Mouse (Mus musculus): ENCODE results near the gene Tpp1. TPM values are rescaled to one million over a fixed set of nuclear protein-coding genes. Genes with fewer than 3 reads are reported as not detected.

Tpp1 gene
- polyA plus RNA-seq (2017; shearing (Covaris generic)), result 100 to 1,000 TPM in 1 of 2 experiments, 10 to 100 TPM in 1; 86.2 to 106 TPM

GRCm38 (mm10) chr7:105751491-105752433, at the start of gene Tpp1:
Tpp1 (minus strand) TSS chr7:105752235.
- ATAC-seq, result peak; percentile 100

GRCm38 (mm10) chr7:105796972-105797371, 44.9 kb upstream of the Tpp1 start:
- no peak for ATAC-seq

- ATAC-seq, result no peak
Observed at GRCm38 (mm10) chr7:105795759-105796366, 43.8 kb upstream of the Tpp1 start.

GRCm38 (mm10) chr7:105793701-105794100, 41.7 kb upstream of the Tpp1 start:
- no peak for ATAC-seq

- no peak for ATAC-seq
Observed at GRCm38 (mm10) chr7:105791147-105791546, 39.1 kb upstream of the Tpp1 start.

GRCm38 (mm10) chr7:105787285-105788140, 35.5 kb upstream of the Tpp1 start, which contains the start of gene Dchs1:
Dchs1 (minus strand) TSS chr7:105787654.
- no peak for ATAC-seq

GRCm38 (mm10) chr7:105786506-105787284, 34.7 kb upstream of the Tpp1 start:
- ATAC-seq, result no peak

- no peak for ATAC-seq
Observed at GRCm38 (mm10) chr7:105784556-105784955, 32.5 kb upstream of the Tpp1 start.

GRCm38 (mm10) chr7:105783861-105784260, 31.8 kb upstream of the Tpp1 start:
- no peak for ATAC-seq

- ATAC-seq, result no peak
Observed at GRCm38 (mm10) chr7:105778553-105779265, 26.7 kb upstream of the Tpp1 start.

- ATAC-seq, result no peak
Observed at GRCm38 (mm10) chr7:105777797-105778552, 25.9 kb upstream of the Tpp1 start.

GRCm38 (mm10) chr7:105777316-105777715, 25.3 kb upstream of the Tpp1 start:
- ATAC-seq, result no peak

GRCm38 (mm10) chr7:105776026-105776425, 24.0 kb upstream of the Tpp1 start:
- ATAC-seq, result no peak

GRCm38 (mm10) chr7:105774661-105775060, 22.6 kb upstream of the Tpp1 start:
- no peak for ATAC-seq

- no peak for ATAC-seq
Observed at GRCm38 (mm10) chr7:105773041-105773440, 21.0 kb upstream of the Tpp1 start.

GRCm38 (mm10) chr7:105772331-105772730, 20.3 kb upstream of the Tpp1 start:
- ATAC-seq, result no peak

- no peak for ATAC-seq
Observed at GRCm38 (mm10) chr7:105769959-105770358, 17.9 kb upstream of the Tpp1 start.

- ATAC-seq, result no peak
Observed at GRCm38 (mm10) chr7:105767729-105768165, 15.7 kb upstream of the Tpp1 start.

- no peak for ATAC-seq
Observed at GRCm38 (mm10) chr7:105764331-105764730, 12.3 kb upstream of the Tpp1 start.

GRCm38 (mm10) chr7:105762517-105763270, 10.7 kb upstream of the Tpp1 start:
- no peak for ATAC-seq

Measured in activated CD4-positive, CD25-positive, alpha-beta regulatory T cell, adult 4 months (primary cell).